Mouse (Mus musculus) liver, adult 2 months (tissue): ENCODE measurements at regions not wholly inside any gene's neighbourhood (a gene's known extent, or its start where the extent isn't known, plus 50 kb on each side); places are given as distances from the start of the nearest gene placed in this dataset.

Experiments used
- CTCF ChIP-seq: fragments of 200-500 bp; IDR thresholded peaks from 2 replicates; pipeline ENCODE4 v1.5.1; 2011; ENCODE audit warnings: low read depth, low read length, control low read depth
- POLR2A ChIP-seq: fragments of 200-500 bp; IDR thresholded peaks from 2 replicates; pipeline ENCODE4 v1.6.1; 2011; ENCODE audit warnings: low read length, control low read depth; ENCODE audit not compliant: insufficient read depth; ENCODE audit errors: extremely low read depth

DNA sequence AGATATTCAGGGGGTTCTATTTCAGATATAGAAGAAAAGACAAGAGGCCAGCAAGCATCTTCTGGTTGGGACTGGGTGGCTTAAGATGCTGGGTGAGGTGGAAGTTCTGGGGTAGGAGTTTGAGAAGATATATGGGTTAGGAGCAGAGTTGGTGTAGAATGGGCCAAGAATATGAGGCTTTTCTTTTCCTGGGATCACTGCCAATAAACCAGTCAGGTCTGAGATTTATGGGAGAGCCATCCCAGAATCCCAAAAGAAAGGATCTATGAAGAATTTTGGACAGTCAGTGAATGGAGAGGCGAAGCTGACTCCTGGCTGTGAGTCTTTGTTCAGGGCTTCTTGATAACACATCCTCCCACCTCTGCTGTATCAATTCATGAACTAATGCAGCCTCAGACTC lies 192.0 kb upstream of the Klf4 start:
- TF ChIP-seq CTCF (no peak), POLR2A (no peak)
